Mouse (Mus musculus) hindbrain, embryonic 11.5 days (tissue): ENCODE measurements around the gene Mrpl3. TPM values are rescaled to one million over a fixed set of nuclear protein-coding genes. Genes with fewer than 3 reads are reported as not detected.

Experiments used
- ATAC-seq: fragments of 200-750 bp; cut with Nextera tagmentation; 2 replicates; pipeline ENCODE4 v1.8.0; 2017; ENCODE audit warnings: mild to moderate bottlenecking, moderate TSS enrichment, moderate library complexity; ENCODE audit not compliant: low FRiP score
- DNase-seq: peaks from one replicate; pipeline ENCODE4 v3.0.0-alpha.2; 2015; ENCODE audit warnings: low spot score
- H3K27ac ChIP-seq: fragments of 300-500 bp; sonication (generic); 2 replicates; pipeline ENCODE4 v1.5.1; 2014; ENCODE audit warnings: mild to moderate bottlenecking, low read depth, low read length
- H3K27me3 ChIP-seq: fragments of 300-500 bp; sonication (generic); 2 replicates; pipeline ENCODE4 v1.6.1; 2014; ENCODE audit warnings: mild to moderate bottlenecking, low read length, moderate library complexity, mixed read lengths; ENCODE audit not compliant: control insufficient read depth, insufficient read depth
- H3K36me3 ChIP-seq: fragments of 300-500 bp; sonication (generic); 2 replicates; pipeline ENCODE4 v1.6.1; 2014; ENCODE audit warnings: mild to moderate bottlenecking, low read length, moderate library complexity, mixed read lengths; ENCODE audit not compliant: control insufficient read depth, insufficient read depth
- H3K4me1 ChIP-seq: fragments of 300-500 bp; sonication (generic); replicated peaks from 2 replicates; pipeline ENCODE4 v1.6.1; 2014; ENCODE audit warnings: low read length, mixed read lengths; ENCODE audit not compliant: control insufficient read depth, insufficient read depth
- H3K4me2 ChIP-seq: fragments of 300-500 bp; sonication (generic); replicated peaks from 2 replicates; pipeline ENCODE4 v1.6.1; 2014; ENCODE audit warnings: mild to moderate bottlenecking, low read depth, low read length
- H3K4me3 ChIP-seq: fragments of 300-500 bp; sonication (generic); 2 replicates; pipeline ENCODE4 v1.5.1; 2014; ENCODE audit warnings: low read depth, low read length
- H3K9ac ChIP-seq: fragments of 300-500 bp; sonication (generic); 2 replicates; pipeline ENCODE4 v1.6.1; 2014; ENCODE audit warnings: low read depth, low read length
- H3K9me3 ChIP-seq: fragments of 300-500 bp; sonication (generic); 2 replicates; pipeline ENCODE4 v1.6.1; 2016; ENCODE audit warnings: low read length; ENCODE audit not compliant: control insufficient read depth
- WGBS: fragments of 180-500 bp; shearing (Covaris S2); extraction: QIAGEN DNeasy Blood & Tissue Kit; methylation state at CpG from one replicate; pipeline ENCODE4 v1.1.7; 2014; 5-methylcytosine and 5-hydroxymethylcytosine counted together
- polyA plus RNA-seq: library from polyadenylated mRNA; unstranded; fragments of >200 nt; fragmentation: Nextera tagmentation; extraction: Ambion mirVana; gene quantifications from 2 replicates; pipeline ENCODE4 v1.2.1, GENCODE M21; 2014

Gene Mrpl3
- 116 and 126 TPM in 2 replicates for polyA plus RNA-seq

DNA sequence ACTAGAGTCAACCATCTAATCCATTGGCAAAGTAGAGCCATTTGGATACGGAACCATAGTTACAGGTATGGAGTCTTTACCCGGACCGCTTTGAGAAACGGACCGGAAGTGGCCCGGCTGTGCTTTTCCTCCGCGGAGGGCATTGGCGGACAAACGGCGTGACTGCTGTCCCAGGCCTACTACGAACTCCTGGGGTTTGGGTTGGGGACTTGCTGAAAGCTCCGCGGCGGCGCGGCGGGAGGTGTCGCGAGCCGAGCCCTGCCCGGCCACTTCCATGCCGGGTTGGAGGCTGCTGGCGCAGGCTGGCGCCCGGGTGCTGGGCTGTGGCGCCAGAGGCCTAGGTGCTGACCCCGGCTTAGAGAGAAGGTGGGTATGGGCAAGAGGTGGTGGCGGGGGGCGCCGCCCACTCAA lies at the start of gene Mrpl3:
Gene Mrpl3 (plus strand): TSS at position 93 of the 411 bp plus-strand sequence.
- peak; percentile 93 for DNase-seq
- peak within 1 kb of the TSS; percentile 62; the same call in 1 of the 2 replicates for H3K27ac ChIP-seq
- WGBS, result under 1% methylated on average over 31 of the region's 31 CpGs

DNA sequence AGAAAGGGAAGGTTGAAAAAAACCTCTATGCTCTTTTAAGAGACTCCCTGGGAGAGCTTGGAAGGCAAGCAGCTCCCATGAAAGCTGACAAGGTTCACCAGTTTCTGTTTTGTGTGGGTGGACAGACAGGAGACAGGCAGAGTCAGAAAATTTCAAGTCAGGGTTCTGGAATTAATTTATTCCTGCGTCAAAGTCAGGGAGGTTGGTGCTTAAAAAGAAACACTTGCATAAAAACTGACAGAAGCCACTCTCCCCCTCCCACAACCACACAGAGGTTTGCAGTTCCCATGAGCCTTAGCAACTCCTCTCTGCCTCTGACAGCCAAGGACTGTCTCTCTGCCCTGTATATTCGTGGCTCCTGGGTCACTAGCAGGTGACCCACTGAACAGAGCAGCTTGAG lies 42.3 kb upstream of the Mrpl3 start:
- DNase-seq, result no peak
- Histone ChIP-seq H3K9ac (no peak overlapping the region), H3K27ac (no peak overlapping the region), H3K4me2 (no peak overlapping the region), H3K9me3 (no peaks in the 10 kb centered on the region), H3K4me1 (no peaks in the 10 kb centered on the region), H3K4me3 (no peak overlapping the region), H3K36me3 (no peaks in the 10 kb centered on the region), H3K27me3 (no peaks in the 10 kb centered on the region)
- no peak for ATAC-seq
- 37% methylated on average over 2 of the region's 2 CpGs for WGBS

More for the DNA sequence above, at the start of gene Mrpl3:
- Histone ChIP-seq H3K4me1 (no peaks in the 10 kb centered on the region), H3K9ac (peak within 1 kb of the TSS; percentile 98), H3K4me2 (peak within 1 kb of the TSS; percentile 69), H3K9me3 (no peaks in the 10 kb centered on the region), H3K27me3 (no peaks in the 10 kb centered on the region), H3K4me3 (peak within 1 kb of the TSS; percentile 99), H3K36me3 (0 out of 2 replicates have a peak, but pooled peaks cover 4% of the 10 kb centered on the region)
- peak; percentile 80 for ATAC-seq

DNA sequence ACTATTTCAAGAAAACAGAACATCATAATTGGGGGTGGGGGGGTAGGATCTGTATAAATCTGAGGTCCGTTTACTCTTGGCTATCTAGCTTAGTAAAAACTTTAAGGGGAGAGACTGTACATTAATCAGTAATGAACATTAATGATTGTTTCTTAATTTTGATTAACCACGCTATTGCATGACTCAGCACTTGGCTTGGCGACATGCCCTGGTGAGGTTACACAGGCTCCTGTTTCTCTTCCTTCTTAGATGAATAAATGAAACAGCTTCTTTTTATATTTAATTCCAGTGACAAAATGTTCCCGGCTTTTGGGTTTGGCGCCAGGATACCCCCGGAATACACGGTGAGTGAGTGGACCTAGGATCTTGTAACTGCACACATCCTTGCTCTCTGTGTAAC lies 34.9 kb upstream of the Mrpl3 start:
- Histone ChIP-seq H3K9me3 (no peaks in the 10 kb centered on the region), H3K4me1 (no peaks in the 10 kb centered on the region), H3K4me2 (no peak overlapping the region), H3K9ac (no peak overlapping the region), H3K27me3 (no peaks in the 10 kb centered on the region), H3K4me3 (no peak overlapping the region), H3K27ac (no peak overlapping the region), H3K36me3 (no peaks in the 10 kb centered on the region)
- DNase-seq, result no peak
- 91% methylated on average over 7 of the region's 7 CpGs for WGBS
- no peak for ATAC-seq

DNA sequence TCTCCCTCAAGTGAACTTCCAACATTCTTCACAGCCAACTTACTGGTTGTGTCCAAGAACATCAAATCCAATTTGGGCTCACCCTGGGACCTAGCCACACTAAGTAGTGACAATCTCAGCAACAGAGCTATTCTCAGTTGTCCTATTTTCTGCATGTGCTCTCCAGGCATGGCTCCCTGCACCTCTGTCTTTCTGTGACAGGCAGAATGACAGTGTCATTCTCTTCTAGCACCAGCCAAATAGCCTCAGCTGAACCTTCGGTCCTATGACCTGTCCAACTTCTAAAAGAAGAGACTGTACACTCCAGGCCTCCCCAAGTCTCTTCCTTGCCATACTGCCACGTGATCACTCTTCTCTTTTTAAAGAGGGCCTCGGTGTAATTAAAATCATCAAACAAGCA lies 24.7 kb upstream of the Mrpl3 start:
- Histone ChIP-seq H3K27ac (no peak overlapping the region), H3K4me1 (no peaks in the 10 kb centered on the region), H3K4me2 (no peak overlapping the region), H3K9ac (no peak overlapping the region), H3K9me3 (no peaks in the 10 kb centered on the region), H3K4me3 (no peak overlapping the region), H3K36me3 (no peaks in the 10 kb centered on the region), H3K27me3 (no peaks in the 10 kb centered on the region)
- DNase-seq (no peak), ATAC-seq (no peak)
- WGBS, result 81% methylated on average over 3 of the region's 3 CpGs

DNA sequence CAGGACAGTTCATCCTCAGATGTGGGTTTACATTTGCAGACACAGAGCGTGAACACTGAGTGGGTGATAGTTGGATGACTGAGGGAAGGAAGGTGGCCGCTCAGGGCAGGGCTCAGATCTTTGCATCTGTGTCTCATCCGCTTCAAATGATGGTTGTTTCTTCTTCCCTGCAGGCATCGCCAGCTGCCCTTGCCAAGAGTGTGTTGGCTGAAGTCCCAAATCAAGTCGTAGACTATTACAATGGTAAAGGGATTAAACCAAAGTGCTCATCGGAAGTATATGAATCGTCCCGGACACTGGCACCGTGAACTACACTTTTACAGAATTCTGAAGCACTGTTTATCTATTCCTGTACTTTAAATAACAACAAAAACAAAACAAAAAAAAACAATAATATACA lies 20.5 kb upstream of the Mrpl3 start:
- Histone ChIP-seq H3K9ac (no peak overlapping the region), H3K27ac (no peak overlapping the region), H3K9me3 (no peaks in the 10 kb centered on the region), H3K4me3 (no peak overlapping the region), H3K27me3 (no peaks in the 10 kb centered on the region), H3K4me1 (no peaks in the 10 kb centered on the region), H3K4me2 (no peak overlapping the region), H3K36me3 (no peaks in the 10 kb centered on the region)
- 90% methylated on average over 9 of the region's 9 CpGs for WGBS
- ATAC-seq, result no peak
- no peak for DNase-seq

DNA sequence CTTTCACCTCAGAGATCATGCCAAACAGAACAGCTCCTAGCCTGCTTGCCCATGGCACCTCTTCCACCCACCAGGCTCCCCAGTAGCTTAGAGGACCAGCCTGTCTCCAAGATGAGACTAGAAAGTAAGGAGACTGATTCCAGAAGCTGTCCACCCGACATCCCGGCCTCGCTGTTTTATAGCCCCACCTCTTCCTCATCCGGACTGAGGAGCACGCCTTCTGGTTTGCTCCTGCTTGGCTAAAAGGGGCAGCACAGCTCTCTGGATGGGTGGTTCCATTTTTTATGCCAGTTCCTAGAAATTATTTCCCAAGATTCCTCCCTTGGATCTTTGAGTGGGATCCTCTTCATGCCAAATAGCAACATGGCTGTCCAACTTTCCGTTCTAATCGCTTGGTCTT lies 19.4 kb upstream of the Mrpl3 start:
- Histone ChIP-seq H3K9me3 (no peaks in the 10 kb centered on the region), H3K36me3 (no peaks in the 10 kb centered on the region), H3K4me1 (no peaks in the 10 kb centered on the region), H3K27ac (no peak overlapping the region), H3K9ac (no peak overlapping the region), H3K4me2 (no peak overlapping the region), H3K4me3 (no peak overlapping the region), H3K27me3 (no peaks in the 10 kb centered on the region)
- ATAC-seq (no peak), DNase-seq (no peak)
- 96% methylated on average over 7 of the region's 7 CpGs for WGBS

DNA sequence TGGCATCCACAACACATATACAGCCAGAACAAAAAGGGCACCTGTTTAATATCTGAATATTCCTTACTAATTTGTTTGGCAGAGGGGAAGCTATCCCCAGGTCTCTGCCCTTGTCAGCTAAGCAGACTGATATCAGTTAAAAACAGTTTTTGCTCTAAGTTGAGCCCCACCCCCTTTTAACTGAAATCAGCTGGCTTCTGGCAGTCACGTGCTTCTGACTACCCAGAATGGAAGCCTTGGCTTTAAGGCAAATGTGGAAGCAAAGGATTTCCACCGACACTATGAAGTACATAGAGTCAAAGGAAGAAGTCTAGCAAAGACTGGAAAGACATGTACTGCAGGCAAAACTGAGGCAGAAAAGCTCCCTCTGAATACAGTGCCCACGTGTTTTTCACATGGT lies 15.2 kb upstream of the Mrpl3 start:
- Histone ChIP-seq H3K27me3 (no peaks in the 10 kb centered on the region), H3K4me3 (no peak overlapping the region), H3K36me3 (no peaks in the 10 kb centered on the region), H3K4me1 (no peaks in the 10 kb centered on the region), H3K27ac (no peak overlapping the region), H3K9me3 (no peaks in the 10 kb centered on the region), H3K4me2 (no peak overlapping the region), H3K9ac (no peak overlapping the region)
- no peak for DNase-seq
- ATAC-seq, result no peak
- WGBS, result 74% methylated on average over 3 of the region's 3 CpGs

DNA sequence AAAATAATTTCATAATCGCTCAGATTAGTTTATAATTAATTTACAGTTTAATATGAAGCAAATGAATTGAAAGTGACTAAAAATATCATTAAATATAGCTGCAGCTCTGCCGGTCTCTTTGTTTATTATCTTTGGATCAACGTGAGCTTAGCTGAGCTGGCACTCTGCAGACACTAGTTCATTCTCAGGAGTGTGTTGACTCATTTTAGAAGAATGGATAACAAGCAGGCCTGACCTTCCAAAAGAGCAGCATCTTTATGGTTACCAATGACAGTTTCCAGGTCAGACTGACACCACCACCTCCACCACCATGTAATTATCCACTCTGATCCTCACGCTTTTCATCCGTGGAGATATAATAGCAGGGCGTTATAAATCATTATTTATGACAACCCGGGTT lies 7.0 kb upstream of the Mrpl3 start:
- Histone ChIP-seq H3K27me3 (no peaks in the 10 kb centered on the region), H3K9me3 (no peaks in the 10 kb centered on the region), H3K9ac (no peak overlapping the region), H3K4me1 (no peaks in the 10 kb centered on the region), H3K27ac (no peak overlapping the region), H3K36me3 (no peaks in the 10 kb centered on the region), H3K4me2 (no peak overlapping the region), H3K4me3 (no peak overlapping the region)
- 82% methylated on average over 7 of the region's 7 CpGs for WGBS
- no peak for DNase-seq
- no peak for ATAC-seq

DNA sequence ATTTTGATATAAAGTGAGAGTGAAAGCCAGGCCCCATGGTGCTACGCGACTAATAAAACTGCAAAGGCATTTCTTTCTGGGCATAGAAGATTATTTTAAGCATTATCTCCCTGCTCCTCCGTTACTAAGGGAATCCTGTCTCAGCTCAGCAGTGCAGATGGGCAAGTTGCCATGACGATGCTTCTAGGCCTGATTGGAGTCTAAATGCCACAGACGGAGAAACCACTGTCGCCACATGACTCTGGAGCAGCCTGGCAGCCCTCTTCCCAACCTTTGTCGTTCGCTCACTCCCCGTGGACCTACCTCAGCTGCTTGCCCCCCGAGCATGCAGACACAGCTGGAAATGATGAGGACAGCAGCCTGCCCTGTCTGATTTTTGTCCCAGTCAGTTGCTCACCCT lies 4.7 kb upstream of the Mrpl3 start:
- Histone ChIP-seq H3K4me2 (no peak overlapping the region), H3K4me3 (no peak overlapping the region), H3K9ac (no peak overlapping the region), H3K27ac (no peak overlapping the region), H3K27me3 (no peaks in the 10 kb centered on the region), H3K9me3 (no peaks in the 10 kb centered on the region), H3K36me3 (no peaks in the 10 kb centered on the region), H3K4me1 (no peaks in the 10 kb centered on the region)
- DNase-seq, result peak; percentile 4
- ATAC-seq, result no peak
- WGBS, result 48% methylated on average over 10 of the region's 10 CpGs
